Mouse (Mus musculus) hindbrain, embryonic 14.5 days (tissue): ENCODE results near the gene Clptm1. TPM values are rescaled to one million over a fixed set of nuclear protein-coding genes. Genes with fewer than 3 reads are reported as not detected.
A peak's percentile ranks its signal among the peaks of the same experiment; 100 is the strongest.
"Not testable (repeated sequence)": the region's sequence is repeated elsewhere in the genome, so short reads cannot be mapped to it uniquely, and the experiment has no call there.

Source experiments
- ATAC-seq: fragments of 200-750 bp; cut with Nextera tagmentation; 2 replicates; pipeline ENCODE4 v1.8.0; 2017; ENCODE audit warnings: moderate number of reproducible peaks, mild to moderate bottlenecking, moderate TSS enrichment, moderate library complexity; ENCODE audit not compliant: low FRiP score
- DNase-seq: peaks from one replicate; pipeline ENCODE4 v3.0.0-alpha.2; 2015; ENCODE audit warnings: low spot score
- H3K27ac ChIP-seq: fragments of 300-500 bp; sonication (generic); 2 replicates; pipeline ENCODE4 v1.5.1; 2014; ENCODE audit warnings: mild to moderate bottlenecking, moderate library complexity
- H3K27me3 ChIP-seq: fragments of 300-500 bp; sonication (generic); 2 replicates; pipeline ENCODE4 v1.6.1; 2014; ENCODE audit warnings: mild to moderate bottlenecking, low read length, mixed read lengths; ENCODE audit not compliant: control insufficient read depth, insufficient read depth
- H3K36me3 ChIP-seq: fragments of 300-500 bp; sonication (generic); replicated peaks from 2 replicates; pipeline ENCODE4 v1.6.1; 2014; ENCODE audit not compliant: control insufficient read depth, insufficient read depth
- H3K4me1 ChIP-seq: fragments of 300-500 bp; sonication (generic); replicated peaks from 2 replicates; pipeline ENCODE4 v1.6.1; 2014; ENCODE audit warnings: antibody characterized with exemption, low read length, mixed read lengths; ENCODE audit not compliant: control insufficient read depth, insufficient read depth
- H3K4me2 ChIP-seq: fragments of 300-500 bp; sonication (generic); replicated peaks from 2 replicates; pipeline ENCODE4 v1.6.1; 2014; ENCODE audit warnings: mild to moderate bottlenecking, moderate library complexity
- H3K4me3 ChIP-seq: fragments of 300-500 bp; sonication (generic); replicated peaks from 2 replicates; pipeline ENCODE4 v1.5.1; 2014; ENCODE audit warnings: mild to moderate bottlenecking, low read length
- H3K9ac ChIP-seq: fragments of 300-500 bp; sonication (generic); 2 replicates; pipeline ENCODE4 v1.6.1; 2014
- H3K9me3 ChIP-seq: fragments of 300-500 bp; sonication (generic); 2 replicates; pipeline ENCODE4 v1.6.1; 2016; ENCODE audit warnings: low read length; ENCODE audit not compliant: control insufficient read depth
- WGBS: fragments of 180-500 bp; shearing (Covaris S2); extraction: QIAGEN DNeasy Blood & Tissue Kit; methylation state at CpG from one replicate; pipeline ENCODE4 v1.1.7; 2014; 5-methylcytosine and 5-hydroxymethylcytosine counted together
- polyA plus RNA-seq: library from polyadenylated mRNA; unstranded; fragments of >200 nt; fragmentation: Nextera tagmentation; extraction: Ambion mirVana; gene quantifications from 2 replicates; pipeline ENCODE4 v1.2.1, GENCODE M21; 2014

The Clptm1 gene
- polyA plus RNA-seq, 1 experiment from 2014 or later, result 150 TPM

- no peak overlapping the region for H3K4me3 ChIP-seq
- H3K27me3 ChIP-seq, result no peaks in the 10 kb centered on the region
- 84% methylated on average over 5 of the region's 5 CpGs for WGBS
- H3K4me2 ChIP-seq, result no peak overlapping the region
- ATAC-seq (no peak), DNase-seq (no peak)
- H3K4me1 ChIP-seq, result peaks cover 15% of the 10 kb centered on the region
- H3K9ac ChIP-seq, result no peak overlapping the region
- peaks cover 4% of the 10 kb centered on the region; the same call in 1 of the 2 replicates for H3K36me3 ChIP-seq
- H3K27ac ChIP-seq, result no peak overlapping the region
- no peaks in the 10 kb centered on the region for H3K9me3 ChIP-seq
These were observed 57.5 kb downstream of the Clptm1 start for GRCm38 (mm10) chr7:19607291-19607690.

GRCm38 (mm10) chr7:19604606-19605214 is 60.1 kb downstream of the Clptm1 start:
- Histone ChIP-seq H3K27ac (0 out of 2 replicates have a peak overlapping the region, but pooled peaks have one; percentile 20), H3K4me3 (peak overlapping the region; percentile 79), H3K9ac (peak overlapping the region; percentile 94), H3K36me3 (peaks cover 23% of the 10 kb centered on the region), H3K4me1 (peaks cover 27% of the 10 kb centered on the region), H3K4me2 (peak overlapping the region; percentile 70)
- not testable (repeated sequence) for H3K9me3 ChIP-seq, ATAC-seq, H3K27me3 ChIP-seq, DNase-seq
- WGBS, result 64% methylated on average over 10 of the region's 10 CpGs

GRCm38 (mm10) chr7:19603849-19604605 is 60.8 kb downstream of the Clptm1 start, which contains the start of gene Clasrp:
TSS of gene Clasrp (minus strand) at chr7:19604486.
- peaks cover 30% of the 10 kb centered on the region for H3K36me3 ChIP-seq
- ATAC-seq, result peak; percentile 88
- DNase-seq, result peak; percentile 93
- H3K9ac ChIP-seq, result peak within 1 kb of the TSS; percentile 94
- H3K27me3 ChIP-seq, result no peaks in the 10 kb centered on the region
- H3K4me2 ChIP-seq, result peak within 1 kb of the TSS; percentile 70
- peak within 1 kb of the TSS; percentile 20; the same call in 1 of the 2 replicates for H3K27ac ChIP-seq
- H3K4me1 ChIP-seq, result peaks cover 27% of the 10 kb centered on the region
- no peaks in the 10 kb centered on the region for H3K9me3 ChIP-seq
- H3K4me3 ChIP-seq, result peak within 1 kb of the TSS; percentile 79
- WGBS, result 1% methylated on average over 50 of the region's 57 CpGs

- peak overlapping the region; percentile 70 for H3K4me2 ChIP-seq
- H3K27me3 ChIP-seq, result no peaks in the 10 kb centered on the region
- 83% methylated on average over 12 of the region's 12 CpGs for WGBS
- H3K4me1 ChIP-seq, result peaks cover 27% of the 10 kb centered on the region
- ATAC-seq (no peak), DNase-seq (no peak)
- no peak overlapping the region for H3K27ac ChIP-seq
- peak overlapping the region; percentile 79 for H3K4me3 ChIP-seq
- peak overlapping the region; percentile 94 for H3K9ac ChIP-seq
- H3K36me3 ChIP-seq, result peaks cover 40% of the 10 kb centered on the region
- no peaks in the 10 kb centered on the region for H3K9me3 ChIP-seq
These were observed 61.8 kb downstream of the Clptm1 start for GRCm38 (mm10) chr7:19603055-19603454.

- Histone ChIP-seq H3K4me3 (no peak overlapping the region), H3K27ac (peak overlapping the region; percentile 71), H3K4me1 (peaks cover 27% of the 10 kb centered on the region), H3K36me3 (peaks cover 51% of the 10 kb centered on the region), H3K9me3 (no peaks in the 10 kb centered on the region), H3K4me2 (no peak overlapping the region), H3K9ac (no peak overlapping the region), H3K27me3 (no peaks in the 10 kb centered on the region)
- DNase-seq, result peak; percentile 64
- WGBS, result 46% methylated on average over 5 of the region's 5 CpGs
- ATAC-seq, result peak; percentile 73
These were observed 64.3 kb downstream of the Clptm1 start for GRCm38 (mm10) chr7:19600562-19600961.

GRCm38 (mm10) chr7:19593061-19593730 is 71.6 kb downstream of the Clptm1 start:
- H3K4me1 ChIP-seq, result no peaks in the 10 kb centered on the region
- no peak overlapping the region for H3K4me3 ChIP-seq
- DNase-seq, result no peak
- no peaks in the 10 kb centered on the region for H3K9me3 ChIP-seq
- peaks cover 85% of the 10 kb centered on the region for H3K36me3 ChIP-seq
- no peak overlapping the region for H3K9ac ChIP-seq
- H3K4me2 ChIP-seq, result no peak overlapping the region
- no peak for ATAC-seq
- 91% methylated on average over 10 of the region's 10 CpGs for WGBS
- no peaks in the 10 kb centered on the region for H3K27me3 ChIP-seq
- H3K27ac ChIP-seq, result no peak overlapping the region

- no peak overlapping the region for H3K4me3 ChIP-seq
- no peaks in the 10 kb centered on the region for H3K4me1 ChIP-seq
- H3K9me3 ChIP-seq, result no peaks in the 10 kb centered on the region
- H3K27ac ChIP-seq, result no peak overlapping the region
- 63% methylated on average over 3 of the region's 3 CpGs for WGBS
- DNase-seq, result peak; percentile 81
- H3K36me3 ChIP-seq, result peaks cover 98% of the 10 kb centered on the region
- H3K9ac ChIP-seq, result no peak overlapping the region
- ATAC-seq, result peak; percentile 31; the same call in 1 of the 2 replicates
- no peak overlapping the region for H3K4me2 ChIP-seq
- H3K27me3 ChIP-seq, result no peaks in the 10 kb centered on the region
These were observed 74.9 kb downstream of the Clptm1 start for GRCm38 (mm10) chr7:19589917-19590316.

- no peaks in the 10 kb centered on the region for H3K27me3 ChIP-seq
- no peak overlapping the region for H3K9ac ChIP-seq
- no peak overlapping the region for H3K27ac ChIP-seq
- H3K4me1 ChIP-seq, result no peaks in the 10 kb centered on the region
- ATAC-seq, result no peak
- peaks cover 99% of the 10 kb centered on the region for H3K36me3 ChIP-seq
- peak; percentile 46 for DNase-seq
- H3K4me2 ChIP-seq, result no peak overlapping the region
- no peaks in the 10 kb centered on the region for H3K9me3 ChIP-seq
- WGBS, result 60% methylated on average over 3 of the region's 3 CpGs
- H3K4me3 ChIP-seq, result no peak overlapping the region
These were observed 75.6 kb downstream of the Clptm1 start for GRCm38 (mm10) chr7:19589207-19589606.

GRCm38 (mm10) chr7:19586269-19586668 is 78.6 kb downstream of the Clptm1 start:
- Histone ChIP-seq H3K9me3 (no peaks in the 10 kb centered on the region), H3K4me3 (no peak overlapping the region), H3K9ac (no peak overlapping the region), H3K4me1 (no peaks in the 10 kb centered on the region), H3K27ac (no peak overlapping the region), H3K36me3 (peaks cover 99% of the 10 kb centered on the region), H3K27me3 (no peaks in the 10 kb centered on the region), H3K4me2 (no peak overlapping the region)
- no peak for DNase-seq
- ATAC-seq, result no peak
- 74% methylated on average over 46 of the region's 46 CpGs for WGBS
